Mouse (Mus musculus): ENCODE data around the gene 4930452B06Rik. TPM values are rescaled to one million over a fixed set of nuclear protein-coding genes. Genes with fewer than 3 reads are reported as not detected.

Gene 4930452B06Rik
- polyA plus RNA-seq, 1 experiment from 2014 or later, result 6.7 TPM

- no peaks in the 10 kb centered on the region for H3K27me3 ChIP-seq (replicated peaks; ENCODE audit: control insufficient read depth, insufficient read depth, low read length)
- no peak overlapping the region for H3K9ac ChIP-seq (replicated peaks; ENCODE audit: low read depth, low read length)
- no peak overlapping the region for H3K27ac ChIP-seq (ENCODE audit: low read length)
- H3K4me3 ChIP-seq (replicated peaks; ENCODE audit: low read length), result no peak overlapping the region
- no peaks in the 10 kb centered on the region for H3K9me3 ChIP-seq (ENCODE audit: control insufficient read depth, low read length)
- H3K36me3 ChIP-seq (ENCODE audit: control insufficient read depth, insufficient read depth), result no peaks in the 10 kb centered on the region
- peak; percentile 60 for ATAC-seq
- no peak overlapping the region for H3K4me2 ChIP-seq (ENCODE audit: low read length)
- peaks cover 24% of the 10 kb centered on the region for H3K4me1 ChIP-seq (replicated peaks; ENCODE audit: control insufficient read depth, insufficient read depth, low read length)
These were observed 157.4 kb downstream of the 4930452B06Rik start for GRCm38 (mm10) chr14:8508669-8509068.

GRCm38 (mm10) chr14:8504206-8504605 is 161.8 kb downstream of the 4930452B06Rik start:
- H3K27me3 ChIP-seq (replicated peaks; ENCODE audit: control insufficient read depth, insufficient read depth, low read length), result no peaks in the 10 kb centered on the region
- H3K4me1 ChIP-seq (replicated peaks; ENCODE audit: control insufficient read depth, insufficient read depth, low read length), result peaks cover 9% of the 10 kb centered on the region; the same call in 1 of the 2 replicates
- WGBS, result 67% methylated on average over 2 of the region's 2 CpGs
- H3K27ac ChIP-seq (ENCODE audit: low read length), result peak overlapping the region; percentile 69
- no peak overlapping the region for H3K4me3 ChIP-seq (replicated peaks; ENCODE audit: low read length)
- H3K4me2 ChIP-seq (ENCODE audit: low read length), result no peak overlapping the region
- H3K9ac ChIP-seq (replicated peaks; ENCODE audit: low read depth, low read length), result no peak overlapping the region
- peak; percentile 62 for ATAC-seq
- H3K9me3 ChIP-seq (ENCODE audit: control insufficient read depth, low read length), result no peaks in the 10 kb centered on the region
- no peaks in the 10 kb centered on the region for H3K36me3 ChIP-seq (ENCODE audit: control insufficient read depth, insufficient read depth)

- no peaks in the 10 kb centered on the region for H3K9me3 ChIP-seq (ENCODE audit: control insufficient read depth, low read length)
- H3K4me3 ChIP-seq (replicated peaks; ENCODE audit: low read length), result no peak overlapping the region
- 67% methylated on average over 3 of the region's 3 CpGs for WGBS
- peak overlapping the region; percentile 69 for H3K27ac ChIP-seq (ENCODE audit: low read length)
- H3K36me3 ChIP-seq (ENCODE audit: control insufficient read depth, insufficient read depth), result no peaks in the 10 kb centered on the region
- H3K9ac ChIP-seq (replicated peaks; ENCODE audit: low read depth, low read length), result no peak overlapping the region
- no peak overlapping the region for H3K4me2 ChIP-seq (ENCODE audit: low read length)
- H3K4me1 ChIP-seq (replicated peaks; ENCODE audit: control insufficient read depth, insufficient read depth, low read length), result peaks cover 6% of the 10 kb centered on the region; the same call in 1 of the 2 replicates
- ATAC-seq, result peak; percentile 58
- no peaks in the 10 kb centered on the region for H3K27me3 ChIP-seq (replicated peaks; ENCODE audit: control insufficient read depth, insufficient read depth, low read length)
These were observed 162.7 kb downstream of the 4930452B06Rik start for GRCm38 (mm10) chr14:8503345-8503744.

GRCm38 (mm10) chr14:8502496-8502895 is 163.5 kb downstream of the 4930452B06Rik start:
- 92% methylated on average over 5 of the region's 5 CpGs for WGBS
- Histone ChIP-seq H3K9me3 (ENCODE audit: control insufficient read depth, low read length) (no peaks in the 10 kb centered on the region), H3K4me3 (replicated peaks; ENCODE audit: low read length) (no peak overlapping the region), H3K9ac (replicated peaks; ENCODE audit: low read depth, low read length) (no peak overlapping the region), H3K27ac (ENCODE audit: low read length) (no peak overlapping the region), H3K4me1 (replicated peaks; ENCODE audit: control insufficient read depth, insufficient read depth, low read length) (peaks cover 6% of the 10 kb centered on the region; the same call in 1 of the 2 replicates), H3K36me3 (ENCODE audit: control insufficient read depth, insufficient read depth) (no peaks in the 10 kb centered on the region), H3K4me2 (ENCODE audit: low read length) (no peak overlapping the region), H3K27me3 (replicated peaks; ENCODE audit: control insufficient read depth, insufficient read depth, low read length) (no peaks in the 10 kb centered on the region)
- ATAC-seq, result no peak

GRCm38 (mm10) chr14:8495691-8496090 is 170.3 kb downstream of the 4930452B06Rik start:
- H3K4me1 ChIP-seq (replicated peaks; ENCODE audit: control insufficient read depth, insufficient read depth, low read length), result peaks cover 3% of the 10 kb centered on the region; the same call in 1 of the 2 replicates
- no peaks in the 10 kb centered on the region for H3K27me3 ChIP-seq (replicated peaks; ENCODE audit: control insufficient read depth, insufficient read depth, low read length)
- H3K9ac ChIP-seq (replicated peaks; ENCODE audit: low read depth, low read length), result no peak overlapping the region
- H3K4me2 ChIP-seq (ENCODE audit: low read length), result no peak overlapping the region
- WGBS, result 86% methylated on average over 2 of the region's 2 CpGs
- no peak for ATAC-seq
- H3K9me3 ChIP-seq (ENCODE audit: control insufficient read depth, low read length), result no peaks in the 10 kb centered on the region
- no peak overlapping the region for H3K4me3 ChIP-seq (replicated peaks; ENCODE audit: low read length)
- H3K36me3 ChIP-seq (ENCODE audit: control insufficient read depth, insufficient read depth), result no peaks in the 10 kb centered on the region
- H3K27ac ChIP-seq (ENCODE audit: low read length), result no peak overlapping the region

- H3K9ac ChIP-seq (replicated peaks; ENCODE audit: low read depth, low read length), result no peak overlapping the region
- no peak overlapping the region for H3K4me2 ChIP-seq (ENCODE audit: low read length)
- no peaks in the 10 kb centered on the region for H3K27me3 ChIP-seq (replicated peaks; ENCODE audit: control insufficient read depth, insufficient read depth, low read length)
- no peaks in the 10 kb centered on the region for H3K9me3 ChIP-seq (ENCODE audit: control insufficient read depth, low read length)
- no peak overlapping the region for H3K4me3 ChIP-seq (replicated peaks; ENCODE audit: low read length)
- ATAC-seq, result peak; percentile 61; the same call in 1 of the 2 replicates
- H3K4me1 ChIP-seq (replicated peaks; ENCODE audit: control insufficient read depth, insufficient read depth, low read length), result peaks cover 3% of the 10 kb centered on the region; the same call in 1 of the 2 replicates
- H3K36me3 ChIP-seq (ENCODE audit: control insufficient read depth, insufficient read depth), result no peaks in the 10 kb centered on the region
- H3K27ac ChIP-seq (ENCODE audit: low read length), result no peak overlapping the region
- 14% methylated on average over 4 of the region's 4 CpGs for WGBS
These were observed 171.1 kb downstream of the 4930452B06Rik start for GRCm38 (mm10) chr14:8494952-8495351.

GRCm38 (mm10) chr14:8494260-8494659 is 171.8 kb downstream of the 4930452B06Rik start:
- Histone ChIP-seq H3K9ac (replicated peaks; ENCODE audit: low read depth, low read length) (no peak overlapping the region), H3K36me3 (ENCODE audit: control insufficient read depth, insufficient read depth) (no peaks in the 10 kb centered on the region), H3K4me3 (replicated peaks; ENCODE audit: low read length) (no peak overlapping the region), H3K27me3 (replicated peaks; ENCODE audit: control insufficient read depth, insufficient read depth, low read length) (no peaks in the 10 kb centered on the region), H3K9me3 (ENCODE audit: control insufficient read depth, low read length) (no peaks in the 10 kb centered on the region), H3K27ac (ENCODE audit: low read length) (no peak overlapping the region), H3K4me1 (replicated peaks; ENCODE audit: control insufficient read depth, insufficient read depth, low read length) (peaks cover 3% of the 10 kb centered on the region; the same call in 1 of the 2 replicates), H3K4me2 (ENCODE audit: low read length) (no peak overlapping the region)
- ATAC-seq, result no peak
- WGBS, result 77% methylated on average over 1 of the region's 1 CpGs

GRCm38 (mm10) chr14:8478098-8478497 is 187.9 kb downstream of the 4930452B06Rik start:
- Histone ChIP-seq H3K4me2 (ENCODE audit: low read length) (no peak overlapping the region), H3K27ac (ENCODE audit: low read length) (no peak overlapping the region), H3K27me3 (replicated peaks; ENCODE audit: control insufficient read depth, insufficient read depth, low read length) (no peaks in the 10 kb centered on the region), H3K9me3 (ENCODE audit: control insufficient read depth, low read length) (no peaks in the 10 kb centered on the region), H3K36me3 (ENCODE audit: control insufficient read depth, insufficient read depth) (no peaks in the 10 kb centered on the region), H3K9ac (replicated peaks; ENCODE audit: low read depth, low read length) (no peak overlapping the region), H3K4me1 (replicated peaks; ENCODE audit: control insufficient read depth, insufficient read depth, low read length) (peaks cover 10% of the 10 kb centered on the region), H3K4me3 (replicated peaks; ENCODE audit: low read length) (no peak overlapping the region)
- WGBS, result 35% methylated on average over 5 of the region's 5 CpGs
- ATAC-seq, result 0 out of 2 replicates have a peak, but pooled peaks have one; percentile 55

- Histone ChIP-seq H3K4me2 (ENCODE audit: low read length) (no peak overlapping the region), H3K9me3 (ENCODE audit: control insufficient read depth, low read length) (no peaks in the 10 kb centered on the region), H3K27ac (ENCODE audit: low read length) (peak overlapping the region; percentile 33; the same call in 1 of the 2 replicates), H3K9ac (replicated peaks; ENCODE audit: low read depth, low read length) (no peak overlapping the region), H3K4me1 (replicated peaks; ENCODE audit: control insufficient read depth, insufficient read depth, low read length) (peaks cover 10% of the 10 kb centered on the region), H3K4me3 (replicated peaks; ENCODE audit: low read length) (no peak overlapping the region), H3K27me3 (replicated peaks; ENCODE audit: control insufficient read depth, insufficient read depth, low read length) (no peaks in the 10 kb centered on the region), H3K36me3 (ENCODE audit: control insufficient read depth, insufficient read depth) (no peaks in the 10 kb centered on the region)
- ATAC-seq, result peak; percentile 60
- WGBS, result 38% methylated on average over 8 of the region's 8 CpGs
These were observed 188.7 kb downstream of the 4930452B06Rik start for GRCm38 (mm10) chr14:8477348-8477747.

GRCm38 (mm10) chr14:8476606-8477005 is 189.4 kb downstream of the 4930452B06Rik start:
- H3K27me3 ChIP-seq (replicated peaks; ENCODE audit: control insufficient read depth, insufficient read depth, low read length), result no peaks in the 10 kb centered on the region
- H3K4me1 ChIP-seq (replicated peaks; ENCODE audit: control insufficient read depth, insufficient read depth, low read length), result peaks cover 10% of the 10 kb centered on the region
- H3K4me3 ChIP-seq (replicated peaks; ENCODE audit: low read length), result no peak overlapping the region
- WGBS, result 45% methylated on average over 3 of the region's 3 CpGs
- no peak overlapping the region for H3K9ac ChIP-seq (replicated peaks; ENCODE audit: low read depth, low read length)
- no peaks in the 10 kb centered on the region for H3K9me3 ChIP-seq (ENCODE audit: control insufficient read depth, low read length)
- H3K36me3 ChIP-seq (ENCODE audit: control insufficient read depth, insufficient read depth), result no peaks in the 10 kb centered on the region
- H3K4me2 ChIP-seq (ENCODE audit: low read length), result no peak overlapping the region
- no peak overlapping the region for H3K27ac ChIP-seq (ENCODE audit: low read length)
- ATAC-seq, result peak; percentile 59; the same call in 1 of the 2 replicates
